Mouse (Mus musculus) macrophage (primary cell): ENCODE results near the gene Col25a1. TPM values are rescaled to one million over a fixed set of nuclear protein-coding genes. Genes with fewer than 3 reads are reported as not detected.

ENCODE experiments used
- H3K27ac ChIP-seq: fragments of 350-480 bp; formaldehyde crosslinking; 2 replicates; pipeline ENCODE4 v1.9.0; 2021
- H3K36me3 ChIP-seq: fragments of 350-480 bp; formaldehyde crosslinking; 2 replicates; pipeline ENCODE4 v1.9.0; 2021; ENCODE audit errors: inconsistent target
- H3K4me3 ChIP-seq: fragments of 350-480 bp; formaldehyde crosslinking; 2 replicates; pipeline ENCODE4 v1.9.0; 2021; ENCODE audit errors: inconsistent target
- H3K79me2 ChIP-seq: fragments of 350-480 bp; formaldehyde crosslinking; 2 replicates; pipeline ENCODE4 v1.9.0; 2021; ENCODE audit errors: inconsistent target
- WGBS: methylation state at CpG from one replicate; pipeline ENCODE4 v1.1.7; 2026; ENCODE audit warnings: inconsistent platforms; ENCODE audit not compliant: missing documents; 5-methylcytosine and 5-hydroxymethylcytosine counted together
- polyA plus RNA-seq: library from polyadenylated mRNA; stranded (reverse); fragments of 250-400 nt; gene quantifications from 3 replicates; pipeline ENCODE4 v1.2.4, GENCODE M21; 2018; ENCODE audit warnings: inconsistent platforms

The Col25a1 gene
- polyA plus RNA-seq, 1 experiment from 2014 or later, result not detected

GRCm38 (mm10) chr3:130252355-130252754, 121.1 kb downstream of the Col25a1 start:
- 87% methylated on average over 7 of the region's 7 CpGs for WGBS
- Histone ChIP-seq H3K36me3 (no peaks in the 10 kb centered on the region), H3K4me3 (no peak overlapping the region), H3K27ac (no peak overlapping the region), H3K79me2 (no peaks in the 10 kb centered on the region)

- H3K27ac ChIP-seq, result no peak overlapping the region
- H3K4me3 ChIP-seq, result no peak overlapping the region
- WGBS, result 75% methylated on average over 3 of the region's 3 CpGs
- H3K36me3 ChIP-seq, result no peaks in the 10 kb centered on the region
- no peaks in the 10 kb centered on the region for H3K79me2 ChIP-seq
Measured at GRCm38 (mm10) chr3:130256059-130256458, 124.8 kb downstream of the Col25a1 start.

GRCm38 (mm10) chr3:130256610-130257009, 125.3 kb downstream of the Col25a1 start:
- Histone ChIP-seq H3K79me2 (no peaks in the 10 kb centered on the region), H3K27ac (no peak overlapping the region), H3K36me3 (no peaks in the 10 kb centered on the region), H3K4me3 (no peak overlapping the region)
- WGBS, result 92% methylated on average over 7 of the region's 7 CpGs

- WGBS, result 89% methylated on average over 2 of the region's 2 CpGs
- no peak overlapping the region for H3K4me3 ChIP-seq
- no peaks in the 10 kb centered on the region for H3K36me3 ChIP-seq
- H3K79me2 ChIP-seq, result no peaks in the 10 kb centered on the region
- no peak overlapping the region for H3K27ac ChIP-seq
Measured at GRCm38 (mm10) chr3:130259670-130260069, 128.4 kb downstream of the Col25a1 start.

- no peaks in the 10 kb centered on the region for H3K36me3 ChIP-seq
- 89% methylated on average over 2 of the region's 2 CpGs for WGBS
- no peak overlapping the region for H3K4me3 ChIP-seq
- H3K27ac ChIP-seq, result no peak overlapping the region
- H3K79me2 ChIP-seq, result no peaks in the 10 kb centered on the region
Measured at GRCm38 (mm10) chr3:130260316-130260715, 129.0 kb downstream of the Col25a1 start.

GRCm38 (mm10) chr3:130265104-130265503, 133.8 kb downstream of the Col25a1 start:
- no peak overlapping the region for H3K4me3 ChIP-seq
- no peaks in the 10 kb centered on the region for H3K36me3 ChIP-seq
- 98% methylated on average over 9 of the region's 9 CpGs for whole genome bisulfite sequencing
- H3K27ac ChIP-seq, result no peak overlapping the region
- no peaks in the 10 kb centered on the region for H3K79me2 ChIP-seq

GRCm38 (mm10) chr3:130270509-130270908, 139.2 kb downstream of the Col25a1 start:
- Histone ChIP-seq H3K79me2 (no peaks in the 10 kb centered on the region), H3K27ac (no peak overlapping the region), H3K4me3 (no peak overlapping the region), H3K36me3 (no peaks in the 10 kb centered on the region)
- WGBS, result 87% methylated on average over 3 of the region's 3 CpGs

GRCm38 (mm10) chr3:130273949-130274348, 142.6 kb downstream of the Col25a1 start:
- 18% methylated on average over 2 of the region's 2 CpGs for WGBS
- Histone ChIP-seq H3K36me3 (no peaks in the 10 kb centered on the region), H3K79me2 (no peaks in the 10 kb centered on the region), H3K4me3 (no peak overlapping the region), H3K27ac (no peak overlapping the region)

- no peak overlapping the region for H3K27ac ChIP-seq
- no peaks in the 10 kb centered on the region for H3K79me2 ChIP-seq
- H3K4me3 ChIP-seq, result no peak overlapping the region
- H3K36me3 ChIP-seq, result no peaks in the 10 kb centered on the region
- WGBS, result 78% methylated on average over 10 of the region's 10 CpGs
Measured at GRCm38 (mm10) chr3:130278298-130279050, 147.2 kb downstream of the Col25a1 start.

- 88% methylated on average over 11 of the region's 11 CpGs for WGBS
Measured at GRCm38 (mm10) chr3:130283011-130283760, 151.9 kb downstream of the Col25a1 start.

GRCm38 (mm10) chr3:130288102-130288501, 156.8 kb downstream of the Col25a1 start:
- Histone ChIP-seq H3K79me2 (no peaks in the 10 kb centered on the region), H3K27ac (no peak overlapping the region), H3K4me3 (no peak overlapping the region), H3K36me3 (no peaks in the 10 kb centered on the region)
- WGBS, result 96% methylated on average over 2 of the region's 2 CpGs

More at GRCm38 (mm10) chr3:130283011-130283760, 151.9 kb downstream of the Col25a1 start:
- no peaks in the 10 kb centered on the region for H3K36me3 ChIP-seq
- no peak overlapping the region for H3K27ac ChIP-seq
- no peak overlapping the region for H3K4me3 ChIP-seq
- no peaks in the 10 kb centered on the region for H3K79me2 ChIP-seq

GRCm38 (mm10) chr3:130288756-130289155, 157.5 kb downstream of the Col25a1 start:
- H3K4me3 ChIP-seq, result no peak overlapping the region
- H3K36me3 ChIP-seq, result no peaks in the 10 kb centered on the region
- no peak overlapping the region for H3K27ac ChIP-seq
- H3K79me2 ChIP-seq, result no peaks in the 10 kb centered on the region
- WGBS, result 90% methylated on average over 4 of the region's 4 CpGs

GRCm38 (mm10) chr3:130289220-130289619, 157.9 kb downstream of the Col25a1 start:
- Histone ChIP-seq H3K36me3 (no peaks in the 10 kb centered on the region), H3K79me2 (no peaks in the 10 kb centered on the region), H3K4me3 (no peak overlapping the region), H3K27ac (no peak overlapping the region)
- 100% methylated on average over 3 of the region's 3 CpGs for WGBS

- 95% methylated on average over 6 of the region's 6 CpGs for WGBS
Measured at GRCm38 (mm10) chr3:130290175-130290574, 158.9 kb downstream of the Col25a1 start.

GRCm38 (mm10) chr3:130290672-130291071, 159.4 kb downstream of the Col25a1 start:
- H3K27ac ChIP-seq, result no peak overlapping the region
- 94% methylated on average over 5 of the region's 5 CpGs for WGBS
- no peak overlapping the region for H3K4me3 ChIP-seq
- H3K36me3 ChIP-seq, result no peaks in the 10 kb centered on the region
- H3K79me2 ChIP-seq, result no peaks in the 10 kb centered on the region

More at GRCm38 (mm10) chr3:130290175-130290574, 158.9 kb downstream of the Col25a1 start:
- Histone ChIP-seq H3K27ac (no peak overlapping the region), H3K4me3 (no peak overlapping the region), H3K36me3 (no peaks in the 10 kb centered on the region), H3K79me2 (no peaks in the 10 kb centered on the region)
